Mouse (Mus musculus): Measurements from ENCODE around the gene Rab3gap2. TPM values are rescaled to one million over a fixed set of nuclear protein-coding genes. Genes with fewer than 3 reads are reported as not detected.

The Rab3gap2 gene
- polyA plus RNA-seq, 1 experiment from 2014 or later = 12.2 TPM

GRCm38 (mm10) chr1:185285171-185285570 is 81.3 kb downstream of the Rab3gap2 start:
- no peak overlapping the region for H3K27ac ChIP-seq
- no peaks in the 10 kb centered on the region for H3K27me3 ChIP-seq
- H3K4me2 ChIP-seq = no peak overlapping the region
- WGBS (ENCODE audit: insufficient replicate concordance) = 91% methylated on average over 4 of the region's 4 CpGs
- H3K9ac ChIP-seq = no peak overlapping the region
- no peak overlapping the region for H3K4me3 ChIP-seq (replicated peaks)
- no peak for DNase-seq
- ATAC-seq (ENCODE audit: low read depth) = no peak
- peaks cover 80% of the 10 kb centered on the region for H3K36me3 ChIP-seq
- no peaks in the 10 kb centered on the region for H3K4me1 ChIP-seq (replicated peaks)
- no peaks in the 10 kb centered on the region for H3K9me3 ChIP-seq (replicated peaks)

- Histone ChIP-seq H3K4me2 (no peak overlapping the region), H3K27ac (no peak overlapping the region), H3K27me3 (no peaks in the 10 kb centered on the region), H3K9me3 (replicated peaks) (no peaks in the 10 kb centered on the region), H3K9ac (no peak overlapping the region), H3K4me3 (replicated peaks) (no peak overlapping the region), H3K4me1 (replicated peaks) (no peaks in the 10 kb centered on the region), H3K36me3 (peaks cover 80% of the 10 kb centered on the region)
- 85% methylated on average over 20 of the region's 20 CpGs for WGBS (ENCODE audit: insufficient replicate concordance)
- no peak for DNase-seq
- peak; percentile 15; the same call in 1 of the 2 replicates for ATAC-seq (ENCODE audit: low read depth)
These were observed 83.1 kb downstream of the Rab3gap2 start for GRCm38 (mm10) chr1:185287066-185287465.

- Histone ChIP-seq H3K27me3 (no peaks in the 10 kb centered on the region), H3K4me3 (replicated peaks) (no peak overlapping the region), H3K36me3 (peaks cover 78% of the 10 kb centered on the region), H3K4me2 (no peak overlapping the region), H3K9ac (no peak overlapping the region), H3K9me3 (replicated peaks) (no peaks in the 10 kb centered on the region), H3K4me1 (replicated peaks) (no peaks in the 10 kb centered on the region), H3K27ac (no peak overlapping the region)
- DNase-seq = no peak
- 83% methylated on average over 5 of the region's 5 CpGs for WGBS (ENCODE audit: insufficient replicate concordance)
- ATAC-seq (ENCODE audit: low read depth) = no peak
These were observed 85.3 kb downstream of the Rab3gap2 start for GRCm38 (mm10) chr1:185289231-185289630.

GRCm38 (mm10) chr1:185291336-185291735 is 87.4 kb downstream of the Rab3gap2 start:
- no peak overlapping the region for H3K27ac ChIP-seq
- DNase-seq (no peak), ATAC-seq (ENCODE audit: low read depth) (no peak)
- no peaks in the 10 kb centered on the region for H3K4me1 ChIP-seq (replicated peaks)
- WGBS (ENCODE audit: insufficient replicate concordance) = 85% methylated on average over 4 of the region's 4 CpGs
- H3K4me3 ChIP-seq (replicated peaks) = no peak overlapping the region
- no peak overlapping the region for H3K9ac ChIP-seq
- H3K4me2 ChIP-seq = no peak overlapping the region
- peaks cover 79% of the 10 kb centered on the region for H3K36me3 ChIP-seq
- H3K27me3 ChIP-seq = no peaks in the 10 kb centered on the region
- no peaks in the 10 kb centered on the region for H3K9me3 ChIP-seq (replicated peaks)

- WGBS (ENCODE audit: insufficient replicate concordance) = 82% methylated on average over 10 of the region's 10 CpGs
- peaks cover 80% of the 10 kb centered on the region for H3K36me3 ChIP-seq
- no peak for ATAC-seq (ENCODE audit: low read depth)
These were observed 88.9 kb downstream of the Rab3gap2 start for GRCm38 (mm10) chr1:185292646-185293360.

GRCm38 (mm10) chr1:185296850-185297249 is 92.9 kb downstream of the Rab3gap2 start:
- H3K9me3 ChIP-seq (replicated peaks) = no peaks in the 10 kb centered on the region
- no peak overlapping the region for H3K4me2 ChIP-seq
- 84% methylated on average over 7 of the region's 7 CpGs for WGBS (ENCODE audit: insufficient replicate concordance)
- H3K4me3 ChIP-seq (replicated peaks) = no peak overlapping the region
- no peak overlapping the region for H3K27ac ChIP-seq
- H3K9ac ChIP-seq = no peak overlapping the region
- ATAC-seq (ENCODE audit: low read depth) (no peak), DNase-seq (no peak)
- no peaks in the 10 kb centered on the region for H3K4me1 ChIP-seq (replicated peaks)
- peaks cover 66% of the 10 kb centered on the region for H3K36me3 ChIP-seq
- H3K27me3 ChIP-seq = no peaks in the 10 kb centered on the region

More at GRCm38 (mm10) chr1:185292646-185293360, 88.9 kb downstream of the Rab3gap2 start:
- H3K4me3 ChIP-seq (replicated peaks) = no peak overlapping the region
- no peak overlapping the region for H3K27ac ChIP-seq
- no peak overlapping the region for H3K9ac ChIP-seq
- no peaks in the 10 kb centered on the region for H3K4me1 ChIP-seq (replicated peaks)
- no peaks in the 10 kb centered on the region for H3K27me3 ChIP-seq
- no peak for DNase-seq
- no peak overlapping the region for H3K4me2 ChIP-seq
- H3K9me3 ChIP-seq (replicated peaks) = no peaks in the 10 kb centered on the region

- no peaks in the 10 kb centered on the region for H3K9me3 ChIP-seq (replicated peaks)
- DNase-seq = no peak
- WGBS (ENCODE audit: insufficient replicate concordance) = 88% methylated on average over 8 of the region's 8 CpGs
- H3K27ac ChIP-seq = no peak overlapping the region
- no peaks in the 10 kb centered on the region for H3K27me3 ChIP-seq
- H3K9ac ChIP-seq = no peak overlapping the region
- peaks cover 68% of the 10 kb centered on the region for H3K36me3 ChIP-seq
- no peak for ATAC-seq (ENCODE audit: low read depth)
- H3K4me2 ChIP-seq = no peak overlapping the region
- H3K4me3 ChIP-seq (replicated peaks) = no peak overlapping the region
- H3K4me1 ChIP-seq (replicated peaks) = no peaks in the 10 kb centered on the region
These were observed 94.6 kb downstream of the Rab3gap2 start for GRCm38 (mm10) chr1:185298496-185298895.

GRCm38 (mm10) chr1:185302816-185303215 is 98.9 kb downstream of the Rab3gap2 start:
- Histone ChIP-seq H3K4me3 (replicated peaks) (no peak overlapping the region), H3K9me3 (replicated peaks) (no peaks in the 10 kb centered on the region), H3K36me3 (peaks cover 44% of the 10 kb centered on the region), H3K27ac (no peak overlapping the region), H3K4me2 (no peak overlapping the region), H3K27me3 (no peaks in the 10 kb centered on the region), H3K9ac (no peak overlapping the region), H3K4me1 (replicated peaks) (no peaks in the 10 kb centered on the region)
- no peak for ATAC-seq (ENCODE audit: low read depth)
- DNase-seq = no peak
- 85% methylated on average over 6 of the region's 6 CpGs for WGBS (ENCODE audit: insufficient replicate concordance)

- ATAC-seq (ENCODE audit: low read depth) = no peak
- Histone ChIP-seq H3K4me3 (replicated peaks) (no peak overlapping the region), H3K9me3 (replicated peaks) (no peaks in the 10 kb centered on the region), H3K4me2 (no peak overlapping the region), H3K27ac (no peak overlapping the region), H3K4me1 (replicated peaks) (no peaks in the 10 kb centered on the region; the same call in 1 of the 2 replicates), H3K9ac (no peak overlapping the region), H3K36me3 (peaks cover 39% of the 10 kb centered on the region), H3K27me3 (no peaks in the 10 kb centered on the region)
- WGBS (ENCODE audit: insufficient replicate concordance) = 92% methylated on average over 12 of the region's 12 CpGs
- DNase-seq = no peak
These were observed 102.9 kb downstream of the Rab3gap2 start for GRCm38 (mm10) chr1:185306836-185307235.

GRCm38 (mm10) chr1:185307645-185308044 is 103.7 kb downstream of the Rab3gap2 start:
- no peak overlapping the region for H3K9ac ChIP-seq
- H3K36me3 ChIP-seq = peaks cover 38% of the 10 kb centered on the region

GRCm38 (mm10) chr1:185308334-185308733 is 104.4 kb downstream of the Rab3gap2 start:
- peaks cover 37% of the 10 kb centered on the region for H3K36me3 ChIP-seq
- WGBS (ENCODE audit: insufficient replicate concordance) = 90% methylated on average over 2 of the region's 2 CpGs
- no peak overlapping the region for H3K4me3 ChIP-seq (replicated peaks)

More at GRCm38 (mm10) chr1:185307645-185308044, 103.7 kb downstream of the Rab3gap2 start:
- Histone ChIP-seq H3K27ac (no peak overlapping the region), H3K4me1 (replicated peaks) (no peaks in the 10 kb centered on the region; the same call in 1 of the 2 replicates), H3K4me2 (no peak overlapping the region), H3K27me3 (no peaks in the 10 kb centered on the region), H3K4me3 (replicated peaks) (no peak overlapping the region), H3K9me3 (replicated peaks) (no peaks in the 10 kb centered on the region)
- ATAC-seq (ENCODE audit: low read depth) (no peak), DNase-seq (no peak)
- WGBS (ENCODE audit: insufficient replicate concordance) = 61% methylated on average over 7 of the region's 7 CpGs

GRCm38 (mm10) chr1:185308908-185309307 is 105.0 kb downstream of the Rab3gap2 start:
- Histone ChIP-seq H3K36me3 (peaks cover 43% of the 10 kb centered on the region), H3K27ac (no peak overlapping the region), H3K4me1 (replicated peaks) (no peaks in the 10 kb centered on the region; the same call in 1 of the 2 replicates), H3K9ac (no peak overlapping the region), H3K4me2 (no peak overlapping the region), H3K9me3 (replicated peaks) (no peaks in the 10 kb centered on the region), H3K27me3 (no peaks in the 10 kb centered on the region), H3K4me3 (replicated peaks) (no peak overlapping the region)
- WGBS (ENCODE audit: insufficient replicate concordance) = 78% methylated on average over 4 of the region's 4 CpGs
- ATAC-seq (ENCODE audit: low read depth) (no peak), DNase-seq (no peak)

More at GRCm38 (mm10) chr1:185308334-185308733, 104.4 kb downstream of the Rab3gap2 start:
- Histone ChIP-seq H3K4me1 (replicated peaks) (no peaks in the 10 kb centered on the region; the same call in 1 of the 2 replicates), H3K4me2 (no peak overlapping the region), H3K27me3 (no peaks in the 10 kb centered on the region), H3K9me3 (replicated peaks) (no peaks in the 10 kb centered on the region), H3K9ac (no peak overlapping the region), H3K27ac (no peak overlapping the region)
- DNase-seq (no peak), ATAC-seq (ENCODE audit: low read depth) (no peak)

Measured in liver, embryonic 13.5 days (tissue).